Mouse (Mus musculus) gastrocnemius, postnatal 10 days (tissue): ENCODE results near the gene Dazap2. TPM values are rescaled to one million over a fixed set of nuclear protein-coding genes. Genes with fewer than 3 reads are reported as not detected.
"Not testable (repeated sequence)": the region's sequence is repeated elsewhere in the genome, so short reads cannot be mapped to it uniquely, and the experiment has no call there.

Experiments
- DNase-seq: peaks from one replicate; pipeline ENCODE4 v3.0.0; 2021; ENCODE audit warnings: mixed read lengths
- long read RNA-seq, 2 experiments: library from polyadenylated mRNA; stranded (forward); transcript quantifications; one replicate each; pipeline ENCODE4 v2.0.0; 2021
- total RNA-seq, 2 experiments: library from RNA; stranded (reverse); gene quantifications; 2 replicates each; pipeline ENCODE4 v1.2.3; 2021

Dazap2 gene
- total RNA-seq = 10 to 100 TPM; 64.8 to 67.8 TPM
- long read RNA-seq, experiment 1, transcript Dazap2-201 (4 exons, 2,135 nt) = major isoform, 76 of 93 reads
- long read RNA-seq, experiment 1, partial matches to known transcripts = 8 of 93 reads
- long read RNA-seq, experiment 1, other reads (novel, unspliced or antisense) = 8 of 93 reads
- long read RNA-seq, experiment 2, transcript Dazap2-201 (4 exons, 2,135 nt) = major isoform, 73 of 97 reads
- long read RNA-seq, experiment 2, partial matches to known transcripts = 6 of 97 reads
- long read RNA-seq, experiment 2, other reads (novel, unspliced or antisense) = 17 of 97 reads

DNA sequence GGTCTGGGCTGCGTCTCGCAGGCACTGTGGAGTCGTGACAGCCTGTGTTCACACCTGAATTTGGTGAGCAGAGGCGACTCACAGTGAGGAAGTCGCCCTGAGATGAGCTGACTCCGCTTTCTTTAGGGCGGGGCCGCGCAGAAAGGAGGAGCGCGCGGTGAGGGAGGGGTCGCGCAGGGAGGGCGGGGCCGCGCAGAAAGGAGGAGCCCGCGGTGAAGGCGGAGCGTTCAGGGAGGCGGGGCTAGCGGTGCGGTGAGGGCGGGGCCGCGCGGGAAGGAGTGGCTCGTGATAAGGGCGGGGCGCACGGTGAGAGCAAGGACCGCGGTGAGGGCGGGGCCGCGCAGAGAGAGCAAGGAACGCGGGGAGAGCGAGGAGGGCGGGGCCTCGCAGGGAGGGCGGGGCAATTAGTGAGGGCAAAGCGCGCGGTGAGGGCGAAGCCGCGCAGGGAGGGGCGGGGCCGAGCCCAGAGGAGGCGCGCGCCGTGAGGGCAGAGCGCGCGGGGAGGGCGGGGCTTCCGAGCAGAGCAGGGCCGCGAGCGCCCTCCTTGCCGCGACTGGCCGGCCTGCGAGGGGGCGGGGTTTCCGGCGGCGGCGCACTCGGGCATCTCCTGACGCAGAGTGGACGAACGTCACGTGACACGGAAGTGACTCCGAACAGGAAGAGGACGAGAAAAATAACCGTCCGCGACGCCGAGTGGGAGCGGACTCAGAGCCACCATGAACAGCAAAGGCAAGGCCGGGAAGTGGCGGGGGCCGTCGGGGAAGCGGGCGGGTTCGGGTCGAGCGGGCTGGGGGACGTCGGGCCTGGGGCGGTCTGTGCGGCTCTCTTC, at the start of gene Dazap2:
Gene Dazap2 (plus strand): TSS at position 354 of the 829 bp plus-strand sequence.
- DNase-seq = peak; percentile 99

DNA sequence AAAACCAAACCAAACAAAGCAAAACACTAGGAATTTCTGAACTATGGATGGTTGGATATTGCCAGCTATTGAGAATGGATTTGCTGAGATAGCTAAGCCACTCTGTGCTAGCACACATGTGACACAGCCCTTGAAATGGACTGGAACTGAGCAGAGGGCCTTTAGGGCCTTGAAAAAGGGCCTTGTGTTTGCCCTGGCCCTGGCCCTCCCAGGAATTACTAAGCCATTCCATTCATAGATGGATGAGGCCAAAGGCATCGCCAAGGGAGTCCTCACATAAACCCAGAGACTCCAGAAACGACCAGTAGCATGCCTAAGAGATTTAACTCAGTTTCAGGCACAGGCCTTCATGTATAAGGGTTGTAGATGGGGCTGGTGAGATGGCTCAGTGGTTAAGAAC, 48.6 kb upstream of the Dazap2 start:
- DNase-seq = no peak

DNA sequence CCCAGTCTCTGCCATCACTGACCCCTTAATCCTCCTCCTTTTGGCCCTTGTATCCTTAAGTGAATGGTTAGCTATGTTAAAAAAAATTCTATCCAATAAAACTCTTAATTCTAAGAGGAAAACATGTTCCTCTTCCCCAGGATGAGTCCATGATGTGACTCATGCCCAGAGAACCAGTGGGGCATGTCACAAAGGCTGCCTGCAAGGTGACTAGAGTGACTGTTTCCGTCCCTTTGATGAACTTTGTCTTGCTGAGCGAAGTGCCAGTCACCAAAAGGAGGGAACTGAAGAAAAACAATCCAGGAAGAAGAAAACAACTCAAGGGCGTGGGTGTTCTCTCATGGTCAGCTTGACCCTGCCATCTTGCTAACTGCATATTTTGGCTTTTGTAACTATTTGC, 45.9 kb upstream of the Dazap2 start:
- DNase-seq = no peak

DNA sequence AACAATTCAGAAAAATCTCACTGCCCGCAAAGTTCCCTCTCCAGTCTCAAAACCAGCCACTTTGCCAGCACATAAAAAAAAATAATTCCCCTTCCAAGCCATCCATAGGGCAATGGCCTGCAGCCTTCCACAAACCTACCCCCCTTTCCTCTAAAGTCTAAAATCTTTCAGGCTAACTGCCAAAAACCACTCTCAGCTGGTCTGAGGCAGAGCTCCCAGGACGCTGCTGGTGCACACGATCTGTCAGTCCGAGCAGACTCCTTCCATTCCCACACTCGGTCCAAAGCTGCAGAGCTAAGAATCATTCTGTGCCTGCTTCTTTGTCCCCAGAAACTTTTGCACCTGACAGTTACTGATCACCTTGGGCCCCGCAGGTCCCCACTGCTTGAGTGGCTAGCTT, 41.2 kb upstream of the Dazap2 start:
- DNase-seq = no peak

DNA sequence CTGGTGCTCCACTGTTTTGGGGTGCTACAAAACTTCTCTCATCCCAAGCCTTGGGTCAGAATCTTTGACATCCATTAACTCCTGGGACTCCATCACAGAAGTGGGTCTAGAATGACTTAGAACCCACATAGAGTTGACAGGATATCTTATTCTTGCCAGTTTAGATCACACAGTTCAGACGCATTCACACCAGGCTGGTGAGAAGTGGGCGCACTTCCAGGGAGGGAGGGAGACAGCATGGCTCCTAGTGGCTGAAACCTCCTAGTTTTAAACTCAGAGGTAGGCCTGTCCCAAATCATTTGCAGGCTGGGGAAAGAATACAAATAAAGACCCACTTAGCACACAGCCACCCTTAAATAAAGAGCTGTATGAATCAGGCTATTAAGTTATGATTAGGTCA, 40.8 kb upstream of the Dazap2 start:
- DNase-seq = peak; percentile 32

DNA sequence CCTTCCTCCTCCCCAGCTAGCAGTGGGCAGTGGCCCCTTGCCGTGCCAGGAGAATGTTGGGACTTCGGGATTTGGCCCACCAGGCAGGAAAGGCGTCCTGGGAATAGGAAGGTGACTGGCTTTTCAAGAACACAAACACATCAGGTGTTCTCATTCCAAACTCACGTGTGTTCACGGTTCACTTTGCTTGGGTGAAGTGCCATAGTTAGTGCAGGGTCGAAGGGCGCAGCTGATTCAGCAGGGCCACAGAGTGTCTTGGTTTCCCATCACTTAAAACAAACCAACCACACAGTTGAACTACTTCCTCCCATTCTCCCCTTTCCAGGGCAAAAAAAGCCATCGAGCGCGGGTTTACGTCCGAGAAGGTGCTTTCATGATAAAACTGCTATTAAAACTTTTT, 39.8 kb upstream of the Dazap2 start:
- DNase-seq = no peak

DNA sequence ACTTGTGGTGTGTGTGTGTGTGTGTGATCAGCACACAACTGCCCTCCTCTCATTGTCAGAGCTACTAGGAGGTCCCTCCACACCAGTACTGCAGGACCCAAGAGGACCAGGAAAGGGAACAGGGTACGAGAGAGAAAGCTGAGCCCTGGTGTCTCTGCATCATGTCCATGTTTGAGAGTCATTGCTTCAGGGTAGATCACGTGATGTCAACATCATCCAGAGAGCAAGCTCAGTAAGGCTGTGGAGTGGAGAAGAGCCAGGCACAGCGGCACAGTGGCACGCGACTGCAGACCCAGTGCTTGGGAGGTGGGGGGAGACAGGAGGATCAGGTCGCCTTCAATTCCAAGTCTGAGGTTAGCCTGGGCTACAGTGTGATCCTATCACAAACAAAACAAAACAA, 38.8 kb upstream of the Dazap2 start:
- DNase-seq = no peak

DNA sequence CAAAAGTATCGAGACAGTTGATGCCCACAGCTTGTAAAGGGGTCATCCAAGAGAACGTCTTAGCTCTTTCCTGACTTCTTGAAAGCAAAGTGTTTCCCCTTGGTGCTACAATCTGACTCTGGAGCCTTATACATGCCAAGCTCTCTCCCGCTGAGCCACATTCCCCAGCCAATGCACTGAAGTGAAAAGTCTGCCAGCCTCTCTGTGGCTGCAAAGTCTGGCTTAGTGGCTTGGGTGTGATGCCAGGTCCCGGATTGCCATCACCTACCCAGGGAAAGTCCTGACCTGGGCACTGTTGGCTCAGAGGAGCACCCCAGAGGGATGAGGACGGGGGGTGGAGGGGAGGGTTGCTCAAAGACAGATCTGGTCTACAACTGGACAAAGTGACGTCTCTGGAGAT, 38.3 kb upstream of the Dazap2 start:
- no peak for DNase-seq

DNA sequence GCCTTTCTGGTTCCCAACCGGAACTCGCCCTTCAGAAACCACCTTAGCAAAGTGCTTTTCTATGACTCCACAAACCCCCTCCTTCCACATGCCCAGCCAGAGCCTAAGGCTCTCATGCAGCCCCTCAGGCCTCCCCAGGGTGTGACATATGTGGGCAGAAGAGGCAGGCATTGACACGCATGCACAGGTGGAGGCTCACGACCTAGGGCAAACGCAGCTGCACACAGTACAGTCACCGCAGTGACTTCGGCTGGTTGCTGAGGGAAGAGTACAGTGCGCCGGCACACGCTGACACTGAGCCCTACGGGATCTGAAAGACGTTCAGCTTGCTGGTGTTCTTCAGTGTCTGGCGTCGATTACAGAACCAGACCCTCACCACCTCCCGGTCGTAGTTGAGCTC, 37.2 kb upstream of the Dazap2 start:
- DNase-seq = no peak

DNA sequence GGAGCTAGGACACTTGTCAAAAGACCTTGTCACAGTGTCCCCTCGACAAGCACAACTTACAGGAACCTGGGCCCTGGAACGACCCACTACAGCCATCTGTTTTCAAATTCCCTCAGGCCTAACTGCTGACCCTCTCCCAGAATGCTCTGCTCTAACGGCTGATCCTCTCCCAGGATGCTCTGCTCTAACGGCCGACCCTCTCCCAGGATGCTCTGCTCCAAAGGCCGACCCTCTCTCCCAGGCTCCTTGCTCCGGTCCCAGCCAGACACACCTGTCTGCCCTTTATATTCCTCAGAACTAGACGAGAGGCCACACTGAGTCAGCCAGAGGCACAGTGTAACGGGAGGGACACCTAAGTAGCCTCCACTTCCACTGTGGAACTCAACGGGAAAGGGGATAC, 35.0 kb upstream of the Dazap2 start:
- DNase-seq = no peak

DNA sequence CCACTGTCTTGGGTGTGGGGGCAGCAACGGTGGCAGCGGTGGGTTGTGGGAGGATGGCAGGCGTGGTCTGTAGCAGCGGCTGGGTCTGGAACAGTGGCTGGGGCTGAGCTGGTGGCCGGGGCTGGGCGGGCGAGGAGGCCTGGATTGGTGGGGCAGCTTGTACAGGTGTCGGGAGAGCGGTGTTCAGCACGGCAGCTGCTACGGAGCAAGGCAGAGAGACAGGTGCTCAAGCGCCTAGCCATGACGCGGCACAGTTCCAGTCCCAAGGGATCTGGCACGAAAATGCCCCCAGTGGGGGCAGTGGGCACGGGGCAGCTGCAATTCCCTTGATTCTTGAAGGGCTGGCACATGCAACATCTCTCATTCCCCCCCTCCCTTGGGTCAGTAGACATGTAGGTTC, 29.2 kb upstream of the Dazap2 start:
- DNase-seq = no peak

DNA sequence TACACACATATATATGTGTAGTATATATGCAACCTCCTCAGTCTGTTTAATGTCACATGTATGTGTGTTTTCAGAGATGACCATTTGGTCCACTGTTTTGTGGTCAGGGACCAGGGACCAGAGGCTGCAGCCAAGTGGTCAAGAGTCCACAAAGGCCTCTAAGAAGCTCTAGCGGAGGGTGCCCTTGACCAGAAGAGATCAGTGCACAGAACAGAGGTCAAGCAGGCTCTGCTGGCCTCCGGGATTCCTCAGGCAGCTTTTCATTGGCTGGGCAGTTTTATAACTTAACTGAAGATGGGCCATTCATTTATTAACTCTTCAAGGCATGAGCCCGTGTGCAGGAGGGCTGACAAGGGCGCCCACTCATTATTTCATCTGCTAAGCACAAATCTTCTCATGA, 28.0 kb upstream of the Dazap2 start:
- DNase-seq = no peak

DNA sequence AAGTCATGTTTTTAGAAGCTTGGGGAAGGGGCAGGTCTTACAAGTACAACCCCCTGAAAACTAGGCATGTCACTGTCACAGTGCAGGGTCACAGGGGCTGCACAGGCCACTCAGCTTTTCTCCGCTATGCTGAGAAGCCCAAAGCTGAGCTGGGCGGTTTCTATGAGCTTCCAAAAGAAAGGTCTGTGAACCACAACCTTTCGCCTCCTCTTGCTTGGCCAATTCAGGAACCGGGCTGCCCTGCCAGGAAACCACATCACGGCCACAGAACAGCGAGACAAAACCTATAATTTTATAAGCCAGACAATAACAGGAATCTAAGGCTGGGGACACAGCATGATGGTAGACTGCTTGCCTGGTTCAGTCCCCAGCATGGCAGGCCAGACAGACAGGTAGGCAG, 26.9 kb upstream of the Dazap2 start:
- DNase-seq = no peak

DNA sequence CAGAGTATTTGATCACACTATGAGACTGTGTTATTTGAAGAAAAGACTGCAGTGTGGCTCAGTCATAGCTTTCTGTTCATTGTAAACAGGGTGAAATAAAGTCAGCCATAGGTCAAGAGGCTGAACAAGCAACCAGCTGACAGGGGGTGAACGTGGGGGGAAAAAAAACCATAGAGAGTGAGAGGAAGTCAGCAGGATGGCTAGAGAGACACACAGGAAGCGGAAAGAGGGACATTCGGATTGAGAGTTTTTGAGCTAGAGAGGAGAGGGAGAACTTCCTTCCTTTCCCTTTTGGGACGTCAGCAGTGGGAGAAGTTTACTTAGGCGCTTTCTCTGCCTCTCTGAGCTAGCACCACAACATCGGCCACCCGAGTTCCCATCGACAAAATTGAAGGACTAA, 24.7 kb upstream of the Dazap2 start:
- DNase-seq = no peak

DNA sequence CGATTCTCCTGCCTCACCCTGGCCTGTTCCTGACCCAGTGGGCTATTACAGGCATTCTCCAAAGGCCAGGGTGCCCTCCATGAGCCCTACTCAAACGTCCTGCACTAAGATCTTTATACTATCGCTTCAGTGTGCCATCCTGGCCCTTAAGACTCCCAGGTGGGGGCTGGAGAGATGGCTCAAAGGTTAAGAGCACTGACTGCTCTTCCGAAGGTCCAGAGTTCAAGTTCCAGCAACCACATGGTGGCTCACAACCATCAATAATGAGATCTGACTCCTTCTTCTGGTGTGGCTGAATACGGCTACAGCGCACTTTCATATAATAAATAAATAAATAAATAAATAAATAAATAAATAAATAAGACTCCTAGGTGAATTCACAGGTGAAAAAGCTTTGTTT, 22.3 kb upstream of the Dazap2 start:
- DNase-seq = no peak

DNA sequence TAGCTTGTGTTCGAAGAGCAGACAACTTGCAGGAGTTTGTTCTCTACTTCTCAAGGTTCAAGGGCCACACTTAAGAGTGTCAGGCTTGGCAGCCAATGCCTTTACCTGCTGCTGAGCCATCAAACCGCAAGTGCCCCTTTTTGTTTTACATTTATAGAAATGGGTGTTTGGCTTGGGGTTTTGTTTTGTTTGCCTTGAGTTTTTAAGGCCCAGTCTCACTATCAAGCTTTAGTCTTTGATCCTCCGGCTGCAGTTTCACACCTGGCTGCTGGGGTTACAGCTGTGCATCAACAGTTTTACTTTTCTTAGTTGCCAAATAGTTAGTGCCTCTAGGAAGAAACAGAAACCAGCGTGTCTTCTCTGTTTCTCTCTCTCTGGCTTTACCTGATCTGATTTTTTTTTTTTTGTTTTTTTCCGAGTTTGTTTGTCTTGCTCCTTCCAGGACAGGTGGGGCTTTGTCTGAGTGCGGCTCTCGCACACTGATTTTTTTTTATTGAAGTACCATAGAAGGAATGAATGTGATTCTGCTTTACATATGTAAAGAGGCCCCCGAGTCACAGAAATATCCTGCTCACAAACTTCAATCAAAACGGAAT, 16.8 kb upstream of the Dazap2 start:
- no peak for DNase-seq

DNA sequence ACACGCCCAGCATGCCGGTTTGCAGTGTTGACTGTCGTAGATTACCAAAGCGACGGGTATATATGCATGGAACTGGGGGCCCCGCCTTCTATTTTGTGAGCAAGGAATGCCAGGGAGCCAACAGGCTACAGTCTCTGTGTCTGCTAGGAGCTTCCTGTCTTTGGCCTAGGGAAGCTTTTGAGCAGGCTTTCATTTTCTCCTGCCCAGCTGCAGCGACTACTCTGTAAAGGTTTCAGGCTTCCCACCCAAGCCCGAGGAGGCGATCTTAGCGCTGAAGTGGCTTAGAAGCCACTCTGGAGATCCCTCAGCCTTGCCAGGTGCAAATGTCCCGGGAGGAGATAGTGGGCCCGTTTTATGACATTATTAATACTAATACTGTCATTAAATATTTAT, 16.3 kb upstream of the Dazap2 start:
- peak; percentile 22 for DNase-seq

DNA sequence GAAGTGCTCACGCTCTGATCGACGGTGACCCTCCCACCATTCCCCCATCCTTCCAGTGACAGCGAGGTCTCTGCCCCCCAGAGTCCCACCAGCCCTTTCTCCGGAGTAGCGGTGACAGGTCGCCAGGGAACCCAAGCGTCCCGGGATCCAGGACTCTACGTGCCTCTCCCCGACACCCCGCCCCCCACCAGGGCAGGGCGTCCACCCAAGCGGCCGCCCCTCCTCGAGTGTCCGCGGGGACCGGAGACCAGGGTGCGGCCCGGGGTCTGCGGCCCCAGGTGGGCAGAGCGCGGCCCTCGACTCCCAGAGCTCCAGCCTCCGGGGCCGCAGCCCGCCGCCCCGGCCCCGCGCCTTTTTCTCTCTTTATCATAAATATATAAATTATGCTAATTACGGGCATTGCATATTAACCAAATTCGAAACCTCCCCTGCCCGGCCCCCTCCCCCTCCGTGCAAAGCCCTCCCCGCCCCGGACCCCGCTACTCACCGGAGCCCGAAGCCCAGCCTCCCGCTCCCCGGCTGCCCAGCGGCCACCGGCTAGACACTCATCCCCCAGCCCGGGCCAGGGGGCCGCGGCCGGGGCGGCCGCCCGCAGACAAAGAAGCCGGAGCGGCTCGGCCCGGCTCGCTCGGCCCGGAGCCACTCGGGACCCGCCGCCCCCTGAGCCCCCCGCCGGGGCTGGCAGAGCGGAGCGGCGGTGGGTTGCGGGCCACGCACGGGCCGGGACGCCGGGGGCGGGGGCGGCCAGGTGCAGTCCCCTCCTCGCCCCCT, 15.7 kb upstream of the Dazap2 start, which contains the start of gene Pou6f1:
Gene Pou6f1 (minus strand): TSS at position 709 of the 771 bp plus-strand sequence.
- peak; percentile 60 for DNase-seq

DNA sequence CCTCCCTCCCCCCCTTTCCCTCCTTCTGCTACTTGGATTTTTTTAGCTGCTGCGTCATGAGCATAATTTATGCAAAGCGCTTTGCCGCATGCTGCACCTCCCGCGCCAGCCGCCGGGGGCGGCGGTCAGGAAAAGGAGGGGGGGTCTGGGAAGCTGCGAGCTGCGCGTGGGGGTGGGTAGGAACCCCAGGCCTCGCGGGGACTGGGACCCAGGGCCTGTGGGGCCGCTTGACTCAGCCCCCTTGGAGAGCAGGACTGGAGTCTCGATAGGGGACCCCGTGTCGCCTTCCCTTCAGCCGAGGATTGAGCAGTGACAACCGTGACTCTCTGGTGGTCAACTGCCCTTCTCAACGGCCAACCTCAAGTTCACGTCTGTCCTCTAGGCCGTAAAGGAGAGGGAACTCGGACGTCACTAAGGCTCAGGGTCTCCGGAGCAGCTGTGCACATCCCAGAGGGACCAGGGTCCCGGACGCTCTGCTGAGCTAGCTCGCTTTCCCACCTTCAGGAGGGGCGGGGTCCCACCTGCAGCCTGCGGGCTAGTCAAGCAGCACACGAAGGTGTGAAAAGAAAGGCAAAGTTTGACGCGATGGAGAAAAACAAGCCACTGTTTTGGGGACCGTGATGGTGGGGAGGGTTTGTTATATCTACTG, 15.0 kb upstream of the Dazap2 start:
- peak; percentile 71 for DNase-seq

DNA sequence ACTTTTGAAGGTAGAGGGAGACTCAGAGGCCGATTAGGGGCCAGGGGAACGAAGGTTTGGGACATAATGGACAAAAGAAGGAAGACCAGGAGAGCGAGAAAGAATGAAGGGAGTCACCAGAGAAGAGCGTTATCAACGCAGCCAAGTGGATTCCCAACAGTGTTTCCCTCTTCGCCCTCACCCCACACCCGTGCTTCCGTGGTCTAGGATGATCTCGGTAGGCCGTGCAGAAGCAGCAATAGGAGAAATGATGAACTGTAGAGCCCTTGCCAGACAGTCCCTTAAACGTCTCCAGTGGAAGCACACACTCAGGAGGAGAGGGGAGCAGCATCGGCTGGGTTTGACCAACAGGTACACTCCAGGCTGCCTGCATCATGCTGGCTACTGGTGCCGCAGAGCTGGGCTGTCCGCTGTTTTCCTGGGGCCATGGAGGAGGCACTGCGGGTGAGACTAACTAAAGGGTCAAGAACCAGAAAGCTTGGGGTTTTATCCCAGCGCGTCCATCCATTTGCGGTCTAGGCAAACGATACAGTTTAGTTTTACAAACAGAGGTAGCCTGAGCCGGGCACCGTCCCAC, 14.4 kb upstream of the Dazap2 start:
- DNase-seq = no peak

DNA sequence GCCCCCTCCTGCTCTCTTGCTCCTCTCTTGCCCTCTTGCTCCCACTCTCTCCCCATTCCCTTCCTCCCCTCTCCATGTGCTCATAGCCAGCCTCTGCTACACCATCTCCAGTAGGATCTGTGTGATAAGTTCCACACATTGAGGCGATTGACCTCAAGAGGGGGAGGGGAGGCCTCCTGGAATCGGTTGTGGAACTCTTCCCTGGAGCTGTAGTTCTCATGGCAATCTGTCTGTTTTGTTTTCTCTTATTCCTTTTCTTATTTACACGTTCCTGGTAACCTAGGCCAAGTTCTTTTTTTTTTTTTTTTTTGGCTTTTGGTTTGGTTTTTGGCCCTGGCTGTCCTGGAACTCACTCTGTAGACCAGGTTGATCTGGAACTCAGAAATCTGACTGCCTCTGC, 13.5 kb upstream of the Dazap2 start:
- DNase-seq = no peak

DNA sequence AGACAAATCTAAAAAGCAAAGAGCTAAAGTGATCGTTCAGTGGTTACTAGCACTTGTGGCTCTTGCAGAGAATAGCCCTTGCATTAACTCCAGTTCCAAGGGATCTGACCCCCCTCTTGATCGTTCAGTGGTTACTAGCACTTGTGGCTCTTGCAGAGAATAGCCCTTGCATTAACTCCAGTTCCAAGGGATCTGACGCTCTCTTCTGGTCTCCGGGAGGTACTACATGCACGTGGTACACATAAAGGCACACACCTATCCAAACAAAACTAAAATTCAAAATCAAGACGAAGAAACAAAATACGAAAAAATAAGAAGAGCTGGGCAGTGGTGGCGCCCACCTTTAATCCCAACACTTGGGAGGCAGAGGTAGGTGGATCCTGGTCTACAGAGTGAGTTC, 8.5 kb upstream of the Dazap2 start:
- not testable (repeated sequence) for DNase-seq
